Mouse (Mus musculus): ENCODE measurements around the gene Slc7a10.

The Slc7a10 gene

GRCm38 (mm10) chr7:35185889-35186569 is at the start of gene Slc7a10:
Gene Slc7a10, plus strand, starts transcription at chr7:35186385.
- DNase-seq (ENCODE audit: low read depth) = no peak

- no peak for DNase-seq (ENCODE audit: low read depth)
These were observed 48.7 kb upstream of the Slc7a10 start for GRCm38 (mm10) chr7:35137524-35137923.

GRCm38 (mm10) chr7:35138481-35138880 is 47.7 kb upstream of the Slc7a10 start:
- DNase-seq (ENCODE audit: low read depth) = no peak

- DNase-seq (ENCODE audit: low read depth) = no peak
These were observed 46.3 kb upstream of the Slc7a10 start for GRCm38 (mm10) chr7:35139880-35140279.

- DNase-seq (ENCODE audit: low read depth) = no peak
These were observed 44.7 kb upstream of the Slc7a10 start for GRCm38 (mm10) chr7:35141519-35141918.

GRCm38 (mm10) chr7:35142522-35142921 is 43.7 kb upstream of the Slc7a10 start:
- no peak for DNase-seq (ENCODE audit: low read depth)

- no peak for DNase-seq (ENCODE audit: low read depth)
These were observed 42.1 kb upstream of the Slc7a10 start for GRCm38 (mm10) chr7:35143864-35144618.

GRCm38 (mm10) chr7:35145068-35145467 is 41.1 kb upstream of the Slc7a10 start:
- DNase-seq (ENCODE audit: low read depth) = no peak

GRCm38 (mm10) chr7:35146269-35146668 is 39.9 kb upstream of the Slc7a10 start:
- DNase-seq (ENCODE audit: low read depth) = no peak

GRCm38 (mm10) chr7:35149616-35150433 is 36.4 kb upstream of the Slc7a10 start:
- DNase-seq (ENCODE audit: low read depth) = no peak

- DNase-seq (ENCODE audit: low read depth) = no peak
These were observed 35.3 kb upstream of the Slc7a10 start for GRCm38 (mm10) chr7:35150860-35151259.

GRCm38 (mm10) chr7:35154449-35154848 is 31.7 kb upstream of the Slc7a10 start:
- no peak for DNase-seq (ENCODE audit: low read depth)

GRCm38 (mm10) chr7:35156561-35157477 is 29.4 kb upstream of the Slc7a10 start:
- no peak for DNase-seq (ENCODE audit: low read depth)

GRCm38 (mm10) chr7:35157512-35157911 is 28.7 kb upstream of the Slc7a10 start:
- DNase-seq (ENCODE audit: low read depth) = no peak

GRCm38 (mm10) chr7:35162443-35162842 is 23.7 kb upstream of the Slc7a10 start:
- DNase-seq (ENCODE audit: low read depth) = no peak

- DNase-seq (ENCODE audit: low read depth) = no peak
These were observed 22.6 kb upstream of the Slc7a10 start for GRCm38 (mm10) chr7:35163600-35163999.

GRCm38 (mm10) chr7:35164131-35164530 is 22.1 kb upstream of the Slc7a10 start:
- DNase-seq (ENCODE audit: low read depth) = no peak

GRCm38 (mm10) chr7:35166988-35167387 is 19.2 kb upstream of the Slc7a10 start:
- no peak for DNase-seq (ENCODE audit: low read depth)

GRCm38 (mm10) chr7:35167925-35168324 is 18.3 kb upstream of the Slc7a10 start:
- DNase-seq (ENCODE audit: low read depth) = no peak

GRCm38 (mm10) chr7:35169341-35169740 is 16.8 kb upstream of the Slc7a10 start:
- DNase-seq (ENCODE audit: low read depth) = peak; percentile 73

- peak; percentile 94 for DNase-seq (ENCODE audit: low read depth)
These were observed 14.3 kb upstream of the Slc7a10 start for GRCm38 (mm10) chr7:35171867-35172382.
